Mouse (Mus musculus) liver, adult 2 months (tissue): Measurements from ENCODE around the gene Gm17693. TPM values are rescaled to one million over a fixed set of nuclear protein-coding genes. Genes with fewer than 3 reads are reported as not detected.
"Not testable (repeated sequence)": the region's sequence is repeated elsewhere in the genome, so short reads cannot be mapped to it uniquely, and the experiment has no call there.

Source experiments
- DNase-seq: peaks from one replicate; pipeline ENCODE4 v3.0.0-alpha.2; 2011; ENCODE audit warnings: low read depth, low spot score; ENCODE audit errors: extremely low read depth
- H3K27ac ChIP-seq: fragments of 200-500 bp; replicated peaks from 2 replicates; pipeline ENCODE4 v1.5.1; 2012; ENCODE audit warnings: low read depth, mild to moderate bottlenecking, control low read depth, inconsistent platforms, low read length; ENCODE audit not compliant: insufficient read depth
- H3K27me3 ChIP-seq: fragments of 200-500 bp; 2 replicates; pipeline ENCODE4 v1.6.1; 2012; ENCODE audit warnings: mild to moderate bottlenecking, moderate library complexity, low read length, inconsistent platforms; ENCODE audit not compliant: control insufficient read depth, insufficient read depth
- H3K36me3 ChIP-seq: fragments of 200-500 bp; 2 replicates; pipeline ENCODE4 v1.6.1; 2012; ENCODE audit warnings: low read length, inconsistent platforms; ENCODE audit not compliant: control insufficient read depth, insufficient read depth
- H3K4me1 ChIP-seq: fragments of 200-500 bp; 2 replicates; pipeline ENCODE4 v1.6.1; 2011; ENCODE audit warnings: low read length; ENCODE audit not compliant: control insufficient read depth, insufficient read depth
- H3K4me3 ChIP-seq: fragments of 200-500 bp; 2 replicates; pipeline ENCODE4 v1.5.1; 2011; ENCODE audit warnings: low read depth, mild to moderate bottlenecking, control low read depth, low read length, moderate library complexity; ENCODE audit not compliant: insufficient read depth
- H3K79me2 ChIP-seq: fragments of 200-500 bp; 2 replicates; pipeline ENCODE4 v1.6.1; 2012; ENCODE audit warnings: inconsistent platforms, mild to moderate bottlenecking, low read length, moderate library complexity; ENCODE audit not compliant: control insufficient read depth, insufficient read depth
- H3K9ac ChIP-seq: fragments of 200-500 bp; 2 replicates; pipeline ENCODE4 v1.6.1; 2012; ENCODE audit warnings: low read depth, mild to moderate bottlenecking, control low read depth, inconsistent platforms, low read length
- WGBS: fragments of 180-500 bp; shearing (Covaris S2); methylation state at CpG from one replicate; pipeline ENCODE4 v1.1.7; 2018; 5-methylcytosine and 5-hydroxymethylcytosine counted together
- polyA plus RNA-seq: library from polyadenylated mRNA; depleted of rRNA; stranded (reverse); fragments of >200 nt; gene quantifications from 2 replicates; pipeline ENCODE4 v1.2.3, GENCODE M21; 2012; rRNA removed
- total RNA-seq: library from RNA; depleted of rRNA; stranded (reverse); fragments of >200 nt; gene quantifications from 2 replicates; pipeline ENCODE4 v1.2.3, GENCODE M21; 2014; rRNA removed

Gene Gm17693
- total RNA-seq = not detected in 2 replicates
- not detected in 2 replicates for polyA plus RNA-seq

- H3K27ac ChIP-seq, H3K27me3 ChIP-seq, H3K79me2 ChIP-seq, H3K9ac ChIP-seq, DNase-seq, H3K36me3 ChIP-seq, H3K4me3 ChIP-seq, H3K4me1 ChIP-seq: not testable (repeated sequence)
- no CpG with 5 or more reads among the region's 4 CpGs for WGBS
Observed at GRCm38 (mm10) chrX:125705144-125705543, at the start of gene Gm17693. Gene Gm17693 (plus strand): TSS chrX:125705444.
